Mouse (Mus musculus) liver, adult 2 months (tissue): ENCODE results near the gene Sv2a. TPM values are rescaled to one million over a fixed set of nuclear protein-coding genes. Genes with fewer than 3 reads are reported as not detected.
"Not testable (repeated sequence)": the region's sequence is repeated elsewhere in the genome, so short reads cannot be mapped to it uniquely, and the experiment has no call there.

Experiments
- DNase-seq: peaks from one replicate; pipeline ENCODE4 v3.0.0-alpha.2; 2011; ENCODE audit warnings: low read depth, low spot score; ENCODE audit errors: extremely low read depth
- H3K27ac ChIP-seq: fragments of 200-500 bp; replicated peaks from 2 replicates; pipeline ENCODE4 v1.5.1; 2012; ENCODE audit warnings: low read depth, mild to moderate bottlenecking, control low read depth, inconsistent platforms, low read length; ENCODE audit not compliant: insufficient read depth
- H3K27me3 ChIP-seq: fragments of 200-500 bp; 2 replicates; pipeline ENCODE4 v1.6.1; 2012; ENCODE audit warnings: mild to moderate bottlenecking, moderate library complexity, low read length, inconsistent platforms; ENCODE audit not compliant: control insufficient read depth, insufficient read depth
- H3K36me3 ChIP-seq: fragments of 200-500 bp; 2 replicates; pipeline ENCODE4 v1.6.1; 2012; ENCODE audit warnings: low read length, inconsistent platforms; ENCODE audit not compliant: control insufficient read depth, insufficient read depth
- H3K4me1 ChIP-seq: fragments of 200-500 bp; 2 replicates; pipeline ENCODE4 v1.6.1; 2011; ENCODE audit warnings: low read length; ENCODE audit not compliant: control insufficient read depth, insufficient read depth
- H3K4me3 ChIP-seq: fragments of 200-500 bp; 2 replicates; pipeline ENCODE4 v1.5.1; 2011; ENCODE audit warnings: low read depth, mild to moderate bottlenecking, control low read depth, low read length, moderate library complexity; ENCODE audit not compliant: insufficient read depth
- H3K79me2 ChIP-seq: fragments of 200-500 bp; 2 replicates; pipeline ENCODE4 v1.6.1; 2012; ENCODE audit warnings: inconsistent platforms, mild to moderate bottlenecking, low read length, moderate library complexity; ENCODE audit not compliant: control insufficient read depth, insufficient read depth
- H3K9ac ChIP-seq: fragments of 200-500 bp; 2 replicates; pipeline ENCODE4 v1.6.1; 2012; ENCODE audit warnings: low read depth, mild to moderate bottlenecking, control low read depth, inconsistent platforms, low read length
- CTCF ChIP-seq: fragments of 200-500 bp; IDR thresholded peaks from 2 replicates; pipeline ENCODE4 v1.5.1; 2011; ENCODE audit warnings: low read depth, low read length, control low read depth
- POLR2A ChIP-seq: fragments of 200-500 bp; IDR thresholded peaks from 2 replicates; pipeline ENCODE4 v1.6.1; 2011; ENCODE audit warnings: low read length, control low read depth; ENCODE audit not compliant: insufficient read depth; ENCODE audit errors: extremely low read depth
- WGBS: fragments of 180-500 bp; shearing (Covaris S2); methylation state at CpG from one replicate; pipeline ENCODE4 v1.1.7; 2018; 5-methylcytosine and 5-hydroxymethylcytosine counted together
- polyA plus RNA-seq: library from polyadenylated mRNA; depleted of rRNA; stranded (reverse); fragments of >200 nt; gene quantifications from 2 replicates; pipeline ENCODE4 v1.2.3, GENCODE M21; 2012
- total RNA-seq: library from RNA; depleted of rRNA; stranded (reverse); fragments of >200 nt; gene quantifications from 2 replicates; pipeline ENCODE4 v1.2.3, GENCODE M21; 2014

Sv2a gene
- total and polyA plus RNA-seq, 2 experiments = under 0.01 to 0.66 TPM

DNA sequence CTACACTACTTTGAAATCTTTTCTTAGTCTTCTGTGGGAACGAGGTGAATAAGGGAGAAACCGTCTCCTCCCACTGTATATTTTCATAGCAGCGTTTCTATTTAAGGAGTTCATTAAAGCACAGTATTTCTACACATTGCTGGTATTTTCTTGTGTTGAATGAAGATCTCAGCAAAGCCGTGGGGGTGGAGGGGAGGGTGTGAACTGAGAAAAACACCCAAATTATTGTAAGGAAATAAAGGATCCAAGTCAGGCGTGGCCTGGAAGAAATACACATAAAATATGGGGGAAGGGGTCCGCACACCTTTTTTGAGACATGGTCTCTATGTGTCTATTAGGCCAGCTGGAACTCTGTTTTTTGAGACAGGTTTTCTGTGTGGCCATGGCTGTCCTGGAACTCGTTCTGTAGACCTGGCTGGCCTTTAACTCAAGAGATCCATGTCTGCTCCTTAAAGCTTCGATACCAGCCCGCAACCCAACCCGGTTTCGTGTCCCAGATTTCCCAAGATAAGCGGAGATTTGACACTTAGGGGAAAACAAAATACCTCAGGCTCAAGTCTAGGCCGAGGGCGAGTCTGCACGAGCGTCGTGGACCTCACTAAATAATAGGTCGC lies 9.3 kb upstream of the Sv2a start:
- H3K4me3 ChIP-seq = peak overlapping the region; percentile 87
- H3K27ac ChIP-seq = peak overlapping the region; percentile 98
- H3K27me3 ChIP-seq = no peaks in the 10 kb centered on the region
- DNase-seq = no peak
- H3K9ac ChIP-seq = peak overlapping the region; percentile 92
- 11% methylated on average over 18 of the region's 18 CpGs for WGBS
- peaks cover 12% of the 10 kb centered on the region for H3K4me1 ChIP-seq
- peaks cover 11% of the 10 kb centered on the region for H3K36me3 ChIP-seq
- H3K79me2 ChIP-seq = peaks cover 9% of the 10 kb centered on the region; the same call in 1 of the 2 replicates
- no peak for TF ChIP-seq CTCF
- no peak for TF ChIP-seq POLR2A

DNA sequence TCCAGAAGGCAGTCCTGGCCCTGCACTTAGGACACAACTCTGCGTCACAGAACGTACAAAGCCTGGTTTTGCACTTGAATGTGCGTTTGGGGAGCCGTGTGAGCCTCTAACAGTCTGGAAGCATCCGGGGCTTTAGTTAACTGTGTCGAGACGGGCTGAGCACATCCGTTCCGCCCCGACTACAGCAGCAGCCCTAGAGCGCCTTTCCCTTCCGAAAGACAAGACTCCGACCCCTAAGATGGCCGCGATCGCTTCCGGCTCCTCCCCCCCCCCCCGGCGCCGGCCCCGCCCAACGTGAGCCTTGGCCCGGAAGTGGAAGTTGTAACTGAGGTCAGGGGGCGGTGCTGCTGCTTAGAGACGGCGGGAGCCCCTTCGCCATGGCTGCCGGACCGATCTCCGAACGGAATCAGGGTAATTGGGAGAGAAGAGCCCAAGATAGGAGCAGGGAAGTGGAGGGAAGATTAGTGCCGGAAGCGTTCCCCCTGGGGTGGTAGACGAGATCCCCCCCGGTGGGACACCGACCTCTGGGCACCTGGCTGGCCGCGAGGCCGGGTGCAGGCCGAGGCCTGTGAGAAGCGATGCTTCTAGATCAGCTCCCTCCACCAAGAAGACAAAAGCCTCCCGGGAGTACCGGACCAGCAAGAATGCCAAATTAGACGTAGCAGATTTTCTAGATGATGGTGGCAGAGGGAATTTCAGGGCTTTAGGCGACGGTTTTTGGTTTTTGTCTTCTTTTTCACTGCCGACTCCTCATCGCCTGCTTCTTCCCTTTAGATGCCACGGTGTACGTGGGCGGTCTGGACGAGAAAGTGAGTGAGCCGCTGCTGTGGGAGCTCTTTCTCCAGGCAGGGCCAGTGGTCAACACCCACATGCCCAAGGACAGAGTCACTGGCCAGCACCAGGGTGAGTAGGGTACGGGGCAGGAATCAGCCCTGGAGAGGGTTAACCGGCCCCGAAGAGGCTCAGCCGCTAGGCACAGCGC lies 8.5 kb upstream of the Sv2a start, which contains the start of gene Sf3b4:
Sf3b4 (plus strand) TSS at position 136 of the 982 bp plus-strand sequence.
- H3K79me2 ChIP-seq = peaks cover 9% of the 10 kb centered on the region; the same call in 1 of the 2 replicates
- peaks cover 12% of the 10 kb centered on the region for H3K4me1 ChIP-seq
- H3K36me3 ChIP-seq = peaks cover 13% of the 10 kb centered on the region
- peak within 1 kb of the TSS; percentile 87 for H3K4me3 ChIP-seq
- TF ChIP-seq CTCF (no peak), POLR2A (peak; percentile 90)
- peak within 1 kb of the TSS; percentile 92 for H3K9ac ChIP-seq
- no peaks in the 10 kb centered on the region for H3K27me3 ChIP-seq
- DNase-seq = peak; percentile 74
- under 1% methylated on average over 58 of the region's 58 CpGs for WGBS
- H3K27ac ChIP-seq = peak within 1 kb of the TSS; percentile 98

DNA sequence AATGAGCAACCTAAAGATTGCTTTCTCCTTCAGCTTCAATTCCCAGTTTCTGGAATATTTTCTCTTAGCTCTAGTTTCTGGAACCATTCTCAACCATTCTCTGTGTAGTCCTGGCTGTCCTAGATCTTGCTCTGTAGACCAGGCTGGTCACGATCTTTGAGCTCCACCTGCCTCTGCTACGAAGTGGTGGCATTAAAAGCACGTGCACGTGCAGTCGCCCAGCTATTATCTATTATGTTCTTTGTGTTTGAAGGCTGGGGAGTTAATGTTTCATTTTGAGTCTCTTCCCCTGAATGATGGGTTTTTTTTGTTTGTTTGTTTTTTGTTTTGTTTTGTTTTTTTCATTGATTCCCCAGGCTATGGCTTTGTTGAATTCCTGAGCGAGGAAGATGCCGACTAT lies 7.8 kb upstream of the Sv2a start:
- H3K27me3 ChIP-seq = no peaks in the 10 kb centered on the region
- no peak overlapping the region for H3K27ac ChIP-seq

DNA sequence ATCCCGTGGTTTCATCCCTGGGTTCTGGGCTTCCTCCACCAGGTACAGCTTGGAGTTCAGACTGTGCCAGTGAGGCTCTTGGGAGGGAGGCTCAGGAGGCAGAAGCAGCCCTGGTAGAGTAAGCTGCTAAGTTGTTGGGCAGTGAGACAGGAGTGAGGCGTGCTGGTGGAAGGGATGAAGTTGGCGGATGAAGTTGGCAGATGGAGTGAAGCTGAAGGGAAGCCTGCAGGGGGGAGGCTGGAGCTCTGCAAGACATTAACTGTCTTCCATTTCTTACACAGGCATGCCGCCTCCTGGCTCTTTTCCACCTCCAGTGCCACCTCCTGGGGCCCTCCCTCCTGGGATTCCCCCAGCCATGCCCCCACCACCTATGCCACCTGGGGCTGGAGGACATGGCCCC lies 6.9 kb upstream of the Sv2a start:
- peaks cover 10% of the 10 kb centered on the region for H3K4me1 ChIP-seq
- H3K27ac ChIP-seq, H3K79me2 ChIP-seq, DNase-seq, H3K9ac ChIP-seq, H3K4me3 ChIP-seq, H3K27me3 ChIP-seq: not testable (repeated sequence)
- H3K36me3 ChIP-seq = peaks cover 21% of the 10 kb centered on the region
- 74% methylated on average over 4 of the region's 4 CpGs for WGBS

More for the DNA sequence above, 7.8 kb upstream of the Sv2a start:
- peaks cover 9% of the 10 kb centered on the region; the same call in 1 of the 2 replicates for H3K79me2 ChIP-seq
- 34% methylated on average over 7 of the region's 7 CpGs for WGBS
- H3K4me3 ChIP-seq = peak overlapping the region; percentile 87
- H3K4me1 ChIP-seq = peaks cover 12% of the 10 kb centered on the region
- peak overlapping the region; percentile 80 for H3K9ac ChIP-seq
- TF ChIP-seq POLR2A (no peak), CTCF (no peak)
- H3K36me3 ChIP-seq = peaks cover 18% of the 10 kb centered on the region
- no peak for DNase-seq

DNA sequence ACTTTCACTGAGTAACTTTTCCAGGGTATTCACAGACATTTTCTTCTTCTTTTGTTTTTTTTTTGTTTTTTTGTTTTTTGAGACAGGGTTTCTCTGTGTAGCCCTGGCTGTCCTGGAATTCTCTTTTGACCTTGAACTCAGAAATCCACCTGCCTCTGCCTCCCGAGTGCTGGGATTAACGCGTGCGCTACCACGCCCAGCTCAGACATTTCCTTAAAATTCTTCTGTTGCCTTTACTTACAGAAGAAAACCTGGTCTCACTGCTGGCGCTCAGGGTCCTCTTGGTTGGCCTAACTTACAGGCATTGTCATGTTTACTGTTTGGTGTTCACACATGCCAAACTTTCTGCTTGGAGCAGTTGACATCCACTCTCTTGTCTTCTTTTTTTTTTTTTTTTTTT lies 5.7 kb upstream of the Sv2a start:
- DNase-seq = no peak
- TF ChIP-seq CTCF (no peak), POLR2A (no peak)
- peaks cover 21% of the 10 kb centered on the region for H3K36me3 ChIP-seq
- 92% methylated on average over 6 of the region's 6 CpGs for WGBS
- no peaks in the 10 kb centered on the region for H3K27me3 ChIP-seq
- peaks cover 10% of the 10 kb centered on the region for H3K4me1 ChIP-seq
- H3K27ac ChIP-seq = no peak overlapping the region
- H3K79me2 ChIP-seq = peaks cover 9% of the 10 kb centered on the region; the same call in 1 of the 2 replicates
- H3K4me3 ChIP-seq = no peak overlapping the region
- H3K9ac ChIP-seq = no peak overlapping the region

DNA sequence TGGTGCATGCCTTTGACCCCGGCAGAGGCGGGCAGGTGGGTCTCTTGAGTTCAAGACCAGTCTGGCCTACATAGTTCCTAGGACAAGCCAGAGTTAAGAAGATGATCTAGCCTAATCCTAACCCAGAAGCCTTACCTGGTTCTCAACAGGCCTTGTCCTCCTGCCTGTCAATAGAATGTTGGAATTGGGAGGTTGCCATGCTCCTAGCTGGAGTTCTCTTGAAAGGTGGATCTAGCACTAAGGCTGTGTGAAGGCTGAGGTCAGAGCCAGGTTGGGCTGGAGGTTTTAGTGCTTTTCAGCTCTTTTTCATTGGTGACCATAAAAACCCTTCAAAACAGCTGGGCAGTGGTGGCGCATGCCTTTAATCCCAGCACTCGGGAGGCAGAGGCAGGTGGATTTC lies 2.5 kb upstream of the Sv2a start:
- no peaks in the 10 kb centered on the region for H3K27me3 ChIP-seq
- WGBS = 95% methylated on average over 4 of the region's 4 CpGs
- peaks cover 21% of the 10 kb centered on the region for H3K36me3 ChIP-seq
- no peaks in the 10 kb centered on the region for H3K4me1 ChIP-seq
- no peak overlapping the region for H3K4me3 ChIP-seq
- no peak overlapping the region for H3K27ac ChIP-seq
- H3K9ac ChIP-seq = no peak overlapping the region
- TF ChIP-seq POLR2A (no peak), CTCF (no peak)
- no peaks in the 10 kb centered on the region for H3K79me2 ChIP-seq
- no peak for DNase-seq
